Mouse (Mus musculus): ENCODE measurements around the gene Cd44. TPM values are rescaled to one million over a fixed set of nuclear protein-coding genes. Genes with fewer than 3 reads are reported as not detected.

Gene Cd44
- polyA plus RNA-seq, 1 experiment from 2014 or later, result 57.3 TPM

- H3K9me3 ChIP-seq (ENCODE audit: control insufficient read depth, low read length), result no peaks in the 10 kb centered on the region
- 94% methylated on average over 2 of the region's 2 CpGs for WGBS
- ATAC-seq (ENCODE audit: low read depth) (no peak), DNase-seq (ENCODE audit: low spot score) (no peak)
- no peak overlapping the region for H3K4me3 ChIP-seq (ENCODE audit: low read depth, low read length)
- no peaks in the 10 kb centered on the region for H3K4me1 ChIP-seq (ENCODE audit: control insufficient read depth, insufficient read depth, low read length)
- peaks cover 6% of the 10 kb centered on the region; the same call in 1 of the 2 replicates for H3K36me3 ChIP-seq (ENCODE audit: control insufficient read depth, insufficient read depth, low read length)
- H3K27ac ChIP-seq (replicated peaks; ENCODE audit: low read depth, low read length), result no peak overlapping the region
- H3K27me3 ChIP-seq (replicated peaks; ENCODE audit: control insufficient read depth, insufficient read depth, low read length), result no peaks in the 10 kb centered on the region
- no peak overlapping the region for H3K9ac ChIP-seq (ENCODE audit: low read depth, low read length)
- no peak overlapping the region for H3K4me2 ChIP-seq (ENCODE audit: low read depth, low read length)
Measured at GRCm38 (mm10) chr2:102863583-102863982, 37.9 kb downstream of the Cd44 start.

GRCm38 (mm10) chr2:102862706-102863105 lies 38.8 kb downstream of the Cd44 start:
- Histone ChIP-seq H3K4me1 (ENCODE audit: control insufficient read depth, insufficient read depth, low read length) (no peaks in the 10 kb centered on the region), H3K27me3 (replicated peaks; ENCODE audit: control insufficient read depth, insufficient read depth, low read length) (no peaks in the 10 kb centered on the region), H3K36me3 (ENCODE audit: control insufficient read depth, insufficient read depth, low read length) (peaks cover 6% of the 10 kb centered on the region; the same call in 1 of the 2 replicates), H3K9me3 (ENCODE audit: control insufficient read depth, low read length) (no peaks in the 10 kb centered on the region), H3K4me2 (ENCODE audit: low read depth, low read length) (no peak overlapping the region), H3K27ac (replicated peaks; ENCODE audit: low read depth, low read length) (no peak overlapping the region), H3K4me3 (ENCODE audit: low read depth, low read length) (no peak overlapping the region), H3K9ac (ENCODE audit: low read depth, low read length) (no peak overlapping the region)
- 71% methylated on average over 7 of the region's 7 CpGs for WGBS
- DNase-seq (ENCODE audit: low spot score), result no peak
- ATAC-seq (ENCODE audit: low read depth), result no peak

- Histone ChIP-seq H3K27ac (replicated peaks; ENCODE audit: low read depth, low read length) (no peak overlapping the region), H3K4me3 (ENCODE audit: low read depth, low read length) (no peak overlapping the region), H3K36me3 (ENCODE audit: control insufficient read depth, insufficient read depth, low read length) (peaks cover 6% of the 10 kb centered on the region; the same call in 1 of the 2 replicates), H3K9me3 (ENCODE audit: control insufficient read depth, low read length) (no peaks in the 10 kb centered on the region), H3K4me2 (ENCODE audit: low read depth, low read length) (no peak overlapping the region), H3K9ac (ENCODE audit: low read depth, low read length) (no peak overlapping the region), H3K27me3 (replicated peaks; ENCODE audit: control insufficient read depth, insufficient read depth, low read length) (no peaks in the 10 kb centered on the region), H3K4me1 (ENCODE audit: control insufficient read depth, insufficient read depth, low read length) (no peaks in the 10 kb centered on the region)
- WGBS, result 93% methylated on average over 6 of the region's 6 CpGs
- no peak for DNase-seq (ENCODE audit: low spot score)
- ATAC-seq (ENCODE audit: low read depth), result no peak
Measured at GRCm38 (mm10) chr2:102858271-102858670, 43.2 kb downstream of the Cd44 start.

GRCm38 (mm10) chr2:102853297-102853696 lies 48.2 kb downstream of the Cd44 start:
- Histone ChIP-seq H3K36me3 (ENCODE audit: control insufficient read depth, insufficient read depth, low read length) (0 out of 2 replicates have a peak, but pooled peaks cover 19% of the 10 kb centered on the region), H3K4me3 (ENCODE audit: low read depth, low read length) (no peak overlapping the region), H3K27ac (replicated peaks; ENCODE audit: low read depth, low read length) (no peak overlapping the region), H3K9me3 (ENCODE audit: control insufficient read depth, low read length) (no peaks in the 10 kb centered on the region), H3K4me1 (ENCODE audit: control insufficient read depth, insufficient read depth, low read length) (no peaks in the 10 kb centered on the region), H3K9ac (ENCODE audit: low read depth, low read length) (no peak overlapping the region), H3K4me2 (ENCODE audit: low read depth, low read length) (no peak overlapping the region), H3K27me3 (replicated peaks; ENCODE audit: control insufficient read depth, insufficient read depth, low read length) (no peaks in the 10 kb centered on the region)
- WGBS, result 91% methylated on average over 3 of the region's 3 CpGs
- DNase-seq (ENCODE audit: low spot score) (no peak), ATAC-seq (ENCODE audit: low read depth) (no peak)

- no peaks in the 10 kb centered on the region for H3K27me3 ChIP-seq (replicated peaks; ENCODE audit: control insufficient read depth, insufficient read depth, low read length)
- 55% methylated on average over 4 of the region's 4 CpGs for WGBS
- no peak overlapping the region for H3K9ac ChIP-seq (ENCODE audit: low read depth, low read length)
- H3K4me3 ChIP-seq (ENCODE audit: low read depth, low read length), result no peak overlapping the region
- H3K27ac ChIP-seq (replicated peaks; ENCODE audit: low read depth, low read length), result no peak overlapping the region
- no peak for ATAC-seq (ENCODE audit: low read depth)
- no peaks in the 10 kb centered on the region for H3K4me1 ChIP-seq (ENCODE audit: control insufficient read depth, insufficient read depth, low read length)
- 0 out of 2 replicates have a peak, but pooled peaks cover 19% of the 10 kb centered on the region for H3K36me3 ChIP-seq (ENCODE audit: control insufficient read depth, insufficient read depth, low read length)
- no peaks in the 10 kb centered on the region for H3K9me3 ChIP-seq (ENCODE audit: control insufficient read depth, low read length)
- DNase-seq (ENCODE audit: low spot score), result no peak
- no peak overlapping the region for H3K4me2 ChIP-seq (ENCODE audit: low read depth, low read length)
Measured at GRCm38 (mm10) chr2:102851936-102852477, 49.5 kb downstream of the Cd44 start.

GRCm38 (mm10) chr2:102850026-102850425 lies 51.4 kb downstream of the Cd44 start:
- no peaks in the 10 kb centered on the region for H3K9me3 ChIP-seq (ENCODE audit: control insufficient read depth, low read length)
- H3K4me2 ChIP-seq (ENCODE audit: low read depth, low read length), result no peak overlapping the region
- no peaks in the 10 kb centered on the region for H3K27me3 ChIP-seq (replicated peaks; ENCODE audit: control insufficient read depth, insufficient read depth, low read length)
- no peak overlapping the region for H3K4me3 ChIP-seq (ENCODE audit: low read depth, low read length)
- ATAC-seq (ENCODE audit: low read depth), result no peak
- H3K4me1 ChIP-seq (ENCODE audit: control insufficient read depth, insufficient read depth, low read length), result no peaks in the 10 kb centered on the region
- H3K9ac ChIP-seq (ENCODE audit: low read depth, low read length), result no peak overlapping the region
- H3K27ac ChIP-seq (replicated peaks; ENCODE audit: low read depth, low read length), result no peak overlapping the region
- H3K36me3 ChIP-seq (ENCODE audit: control insufficient read depth, insufficient read depth, low read length), result 0 out of 2 replicates have a peak, but pooled peaks cover 19% of the 10 kb centered on the region
- no peak for DNase-seq (ENCODE audit: low spot score)

- H3K27ac ChIP-seq (replicated peaks; ENCODE audit: low read depth, low read length), result no peak overlapping the region
- ATAC-seq (ENCODE audit: low read depth) (no peak), DNase-seq (ENCODE audit: low spot score) (no peak)
- no peaks in the 10 kb centered on the region for H3K9me3 ChIP-seq (ENCODE audit: control insufficient read depth, low read length)
- 0 out of 2 replicates have a peak, but pooled peaks cover 19% of the 10 kb centered on the region for H3K36me3 ChIP-seq (ENCODE audit: control insufficient read depth, insufficient read depth, low read length)
- H3K4me3 ChIP-seq (ENCODE audit: low read depth, low read length), result no peak overlapping the region
- no peaks in the 10 kb centered on the region for H3K4me1 ChIP-seq (ENCODE audit: control insufficient read depth, insufficient read depth, low read length)
- no peak overlapping the region for H3K4me2 ChIP-seq (ENCODE audit: low read depth, low read length)
- 87% methylated on average over 5 of the region's 5 CpGs for WGBS
- no peaks in the 10 kb centered on the region for H3K27me3 ChIP-seq (replicated peaks; ENCODE audit: control insufficient read depth, insufficient read depth, low read length)
- no peak overlapping the region for H3K9ac ChIP-seq (ENCODE audit: low read depth, low read length)
Measured at GRCm38 (mm10) chr2:102848811-102849433, 52.5 kb downstream of the Cd44 start.

GRCm38 (mm10) chr2:102841231-102841630 lies 60.2 kb downstream of the Cd44 start:
- Histone ChIP-seq H3K4me1 (ENCODE audit: control insufficient read depth, insufficient read depth, low read length) (no peaks in the 10 kb centered on the region), H3K9ac (ENCODE audit: low read depth, low read length) (no peak overlapping the region), H3K4me3 (ENCODE audit: low read depth, low read length) (no peak overlapping the region), H3K9me3 (ENCODE audit: control insufficient read depth, low read length) (no peaks in the 10 kb centered on the region), H3K27ac (replicated peaks; ENCODE audit: low read depth, low read length) (no peak overlapping the region), H3K4me2 (ENCODE audit: low read depth, low read length) (no peak overlapping the region), H3K27me3 (replicated peaks; ENCODE audit: control insufficient read depth, insufficient read depth, low read length) (no peaks in the 10 kb centered on the region), H3K36me3 (ENCODE audit: control insufficient read depth, insufficient read depth, low read length) (0 out of 2 replicates have a peak, but pooled peaks cover 10% of the 10 kb centered on the region)
- ATAC-seq (ENCODE audit: low read depth) (no peak), DNase-seq (ENCODE audit: low spot score) (no peak)

- Histone ChIP-seq H3K4me2 (ENCODE audit: low read depth, low read length) (no peak overlapping the region), H3K9me3 (ENCODE audit: control insufficient read depth, low read length) (no peaks in the 10 kb centered on the region), H3K4me1 (ENCODE audit: control insufficient read depth, insufficient read depth, low read length) (no peaks in the 10 kb centered on the region), H3K36me3 (ENCODE audit: control insufficient read depth, insufficient read depth, low read length) (0 out of 2 replicates have a peak, but pooled peaks cover 10% of the 10 kb centered on the region), H3K27ac (replicated peaks; ENCODE audit: low read depth, low read length) (no peak overlapping the region), H3K4me3 (ENCODE audit: low read depth, low read length) (no peak overlapping the region), H3K27me3 (replicated peaks; ENCODE audit: control insufficient read depth, insufficient read depth, low read length) (no peaks in the 10 kb centered on the region), H3K9ac (ENCODE audit: low read depth, low read length) (no peak overlapping the region)
- no peak for ATAC-seq (ENCODE audit: low read depth)
- no peak for DNase-seq (ENCODE audit: low spot score)
- 82% methylated on average over 7 of the region's 7 CpGs for WGBS
Measured at GRCm38 (mm10) chr2:102838179-102838578, 63.3 kb downstream of the Cd44 start.
